Mouse (Mus musculus) naive thymus-derived CD4-positive, alpha-beta T cell, adult 2 months (primary cell): Measurements from ENCODE around the gene Sema3f.

Experiments used
- DNase-seq: peaks from one replicate; pipeline ENCODE4 v3.0.0-alpha.2; 2011; ENCODE audit warnings: low read depth

The Sema3f gene

DNA sequence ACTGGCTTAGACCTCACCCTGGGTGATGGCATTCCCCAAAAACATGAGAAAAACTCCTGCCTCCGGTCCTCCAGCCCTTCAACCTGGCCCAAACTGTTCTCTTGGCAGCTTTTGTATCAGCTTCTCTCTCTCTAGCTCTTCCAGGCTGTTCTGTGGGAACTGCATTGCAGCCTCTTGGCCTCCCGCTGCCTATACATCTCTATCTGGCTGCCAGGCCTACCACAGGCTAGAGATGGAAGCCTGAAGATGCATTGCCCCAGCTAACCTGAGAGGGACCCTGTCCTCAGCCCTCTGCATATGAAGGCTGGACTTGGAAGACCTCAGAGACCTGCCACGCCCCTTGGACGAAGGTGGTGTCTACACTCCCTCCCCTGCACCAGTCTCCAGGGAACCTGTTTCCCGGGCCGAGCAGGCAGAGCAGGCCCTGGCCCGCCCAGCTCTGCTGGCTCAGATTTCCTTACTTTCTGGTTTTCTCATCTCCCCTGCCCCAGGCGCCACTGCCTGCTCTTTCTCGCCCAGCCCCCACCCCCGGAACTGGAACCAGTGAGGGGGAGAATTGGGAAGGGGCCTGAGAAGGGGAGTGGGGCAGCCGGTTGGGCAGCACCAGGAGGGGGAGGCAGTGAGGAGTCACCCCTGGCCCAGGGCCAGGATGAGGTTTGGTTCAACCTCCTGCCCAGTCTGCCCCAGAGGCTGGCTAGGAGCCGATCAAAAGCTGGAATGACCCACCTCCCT lies 4.1 kb upstream of the Sema3f start:
- DNase-seq = no peak

DNA sequence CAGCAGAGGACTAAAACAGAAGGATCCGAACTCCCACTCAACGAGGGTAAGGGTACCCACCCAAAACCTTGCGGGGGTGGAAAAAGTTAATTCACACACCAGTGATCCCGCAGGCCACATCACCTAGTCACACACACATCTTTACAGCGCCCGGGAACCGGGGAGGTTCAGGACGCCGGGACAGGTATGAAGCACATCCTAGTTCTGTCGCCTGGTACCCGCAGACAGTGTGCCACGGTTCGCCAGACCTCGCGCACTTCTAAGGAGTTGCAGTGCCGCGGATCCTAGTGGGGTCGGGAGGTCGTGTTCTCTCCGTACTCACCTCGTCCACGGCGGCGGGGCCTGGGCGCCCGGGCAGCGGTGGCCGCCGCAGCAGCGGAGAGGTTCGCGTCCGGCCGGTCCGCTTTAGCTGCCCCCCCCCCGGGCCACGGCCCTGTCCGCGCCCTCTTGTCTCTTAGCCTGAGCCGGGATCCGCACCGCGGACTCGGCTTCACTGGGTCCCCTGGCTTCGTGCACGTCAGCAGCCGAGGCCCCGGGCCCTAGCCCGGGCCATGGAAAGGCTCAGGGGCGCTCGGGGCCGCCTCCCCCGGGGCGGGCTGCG lies 1.1 kb downstream of the Sema3f start:
- peak; percentile 49 for DNase-seq

DNA sequence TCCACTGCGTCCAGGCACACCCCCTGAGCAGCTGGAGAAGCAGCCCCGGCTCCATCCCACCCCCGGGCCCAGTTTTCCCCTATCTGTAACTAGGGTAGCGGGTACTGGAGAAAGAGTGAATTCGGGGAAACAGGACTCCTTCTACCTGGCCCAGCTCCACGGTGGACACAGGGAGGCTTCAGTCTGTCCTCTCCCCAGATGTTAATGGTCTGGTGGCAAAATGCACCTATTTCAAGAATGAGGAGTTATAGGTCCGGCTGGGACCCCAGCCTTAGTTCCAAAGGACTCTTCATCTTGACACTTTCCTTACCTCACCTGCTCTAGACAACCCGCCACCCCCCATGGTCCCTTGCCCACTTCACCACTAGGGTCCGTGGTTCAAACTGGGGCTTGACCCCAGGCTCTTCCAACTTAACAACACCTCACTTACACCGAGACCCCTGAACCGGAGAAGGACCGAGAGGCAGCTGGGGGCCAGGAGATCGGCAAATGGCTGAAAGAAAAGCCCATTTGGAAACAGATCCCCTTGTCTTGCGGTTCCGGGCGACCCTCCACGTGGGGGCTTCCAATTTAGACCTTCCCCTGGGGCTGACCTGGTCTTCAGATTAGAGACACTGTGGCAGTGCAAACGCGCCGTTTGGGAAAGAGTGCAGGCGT lies 1.7 kb downstream of the Sema3f start:
- DNase-seq = no peak

DNA sequence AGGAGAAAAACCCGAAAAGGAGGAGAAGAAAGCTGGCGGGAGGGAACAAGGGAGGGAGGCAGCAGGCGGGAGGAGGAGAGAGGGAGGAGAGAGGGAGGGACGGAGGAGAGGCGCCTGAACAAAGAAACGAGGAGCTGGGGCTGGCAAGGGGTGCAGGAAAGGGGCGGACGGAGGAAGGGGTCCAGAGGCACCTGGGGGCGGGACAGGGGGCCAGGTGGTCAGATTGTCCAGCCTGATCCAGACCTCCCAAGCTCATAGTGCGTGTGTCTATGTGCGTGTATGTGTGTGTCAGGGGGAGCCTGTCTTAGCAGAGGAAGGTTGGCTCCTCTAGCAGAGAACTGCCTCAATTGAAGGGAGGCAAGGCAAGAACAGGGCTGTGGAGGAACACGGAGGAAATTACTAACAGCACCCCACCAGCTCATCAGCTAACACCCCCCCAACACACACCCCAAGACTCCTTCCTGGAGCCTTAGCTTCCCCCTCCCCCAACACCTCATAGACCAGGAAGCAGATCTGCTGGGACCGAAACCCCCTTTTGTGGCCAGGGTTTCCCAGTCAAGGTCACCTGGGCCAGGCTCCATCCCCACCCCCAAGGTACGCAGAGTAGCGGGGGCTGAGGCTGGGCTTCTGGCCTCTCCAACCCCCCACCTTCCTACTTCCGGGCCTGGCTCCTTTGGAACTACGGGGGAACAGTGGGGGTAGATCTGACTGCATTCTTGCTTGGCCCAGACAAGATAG lies 2.4 kb downstream of the Sema3f start:
- peak; percentile 41 for DNase-seq

DNA sequence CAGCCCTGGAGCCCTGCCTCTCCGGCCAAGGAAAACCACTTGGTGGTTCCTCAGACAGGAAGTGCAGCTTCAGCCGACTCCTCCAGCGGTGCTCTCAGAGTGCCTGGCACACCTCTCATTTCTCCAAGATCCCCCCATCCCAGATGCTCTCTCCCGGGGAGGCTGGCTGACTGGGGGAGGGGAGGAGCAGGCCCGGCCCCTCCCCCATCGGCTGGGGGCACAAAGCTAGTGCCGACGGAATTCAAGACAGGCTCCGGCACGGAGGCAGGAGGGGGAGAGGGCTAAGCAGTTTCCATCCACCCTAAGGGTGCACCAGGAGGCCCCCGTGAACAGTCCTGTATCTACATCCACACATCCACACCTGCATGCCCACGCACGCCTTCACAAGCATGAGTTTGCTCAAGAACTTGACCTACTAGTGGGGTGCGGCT lies 3.5 kb downstream of the Sema3f start:
- DNase-seq = no peak

DNA sequence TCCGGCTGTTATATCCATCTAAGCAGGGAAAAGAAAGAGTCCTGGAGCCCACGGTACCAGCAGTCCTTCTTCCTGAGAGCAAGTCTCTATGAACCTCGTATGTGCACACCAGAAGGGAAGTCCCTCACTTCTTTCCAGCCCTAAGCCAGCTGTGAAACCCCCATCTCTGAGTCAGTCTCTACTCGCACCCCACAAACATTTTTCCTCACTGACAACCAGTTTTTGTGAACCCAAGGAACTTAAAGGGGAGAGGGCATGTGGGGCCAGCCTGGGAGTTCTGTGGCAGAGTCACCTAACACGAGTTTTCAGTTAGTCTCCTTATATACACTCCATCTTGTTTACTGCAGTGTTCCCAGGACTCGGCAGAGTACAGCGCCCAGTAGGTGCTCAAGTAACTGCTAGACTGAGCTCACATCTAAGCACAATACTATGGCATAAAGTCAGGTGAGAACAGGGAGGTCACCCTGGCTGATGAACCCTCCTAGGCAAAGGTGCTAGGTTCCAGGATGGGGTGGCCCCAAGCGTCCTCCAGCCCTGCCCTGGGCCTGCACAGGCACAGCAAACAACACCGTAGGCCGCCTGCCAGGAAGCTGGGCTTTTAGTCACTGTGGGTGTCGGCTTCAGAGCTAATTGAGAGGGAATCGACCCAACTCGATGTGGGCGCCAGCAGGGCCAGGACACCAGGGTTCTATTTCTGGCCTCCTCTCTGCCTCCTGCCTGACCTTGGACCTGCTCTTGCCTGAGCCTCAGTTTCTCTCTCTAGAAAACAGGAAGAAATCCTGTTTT lies 6.7 kb downstream of the Sema3f start:
- DNase-seq = no peak

DNA sequence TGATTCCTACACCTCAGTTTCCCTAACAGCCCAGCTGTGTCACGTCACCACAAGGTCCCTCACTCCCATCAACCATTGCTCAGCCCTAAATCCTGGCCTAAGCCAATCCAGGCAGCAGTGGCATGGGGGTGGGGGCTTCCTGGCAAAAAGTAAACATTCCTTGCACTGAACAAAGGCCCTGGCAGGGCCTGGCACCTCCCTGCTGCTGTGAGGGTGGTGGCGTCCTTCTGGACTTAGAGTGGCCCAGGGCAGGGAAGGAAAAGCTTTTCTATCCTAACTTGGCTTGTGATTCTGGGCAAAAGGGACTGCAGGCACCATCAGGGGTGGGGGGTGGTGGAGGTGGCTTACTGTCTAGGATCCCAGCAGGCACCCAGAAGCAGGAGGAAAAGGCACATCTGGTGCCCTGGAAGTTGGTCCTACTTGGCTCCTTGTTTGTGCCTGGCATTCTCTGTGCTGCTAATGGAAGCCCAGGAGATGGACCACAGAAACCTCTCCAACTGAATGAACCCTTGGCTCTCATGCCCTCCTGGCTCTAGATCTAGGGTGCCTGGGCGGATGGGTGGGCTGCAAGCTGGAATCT lies 7.6 kb downstream of the Sema3f start:
- no peak for DNase-seq

DNA sequence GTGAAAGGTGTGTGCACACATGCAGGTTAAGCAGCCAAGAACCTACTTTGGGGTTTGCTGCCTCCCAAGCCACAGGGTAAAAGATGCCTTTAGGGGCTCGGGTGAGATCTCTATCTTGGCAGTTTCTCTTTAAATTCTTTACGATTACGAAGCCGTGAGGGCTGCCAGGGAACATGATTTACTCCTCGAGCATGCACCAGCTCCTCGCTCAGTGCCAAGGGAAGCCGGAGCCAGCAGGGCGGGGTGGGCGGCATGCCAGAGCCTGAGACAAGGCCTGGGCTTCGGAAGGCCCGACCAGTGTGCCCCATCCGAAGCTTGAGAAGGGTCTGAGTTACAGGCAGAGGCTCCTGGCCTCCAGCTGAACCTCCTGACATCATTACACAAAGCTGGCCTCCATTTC lies 8.7 kb downstream of the Sema3f start:
- DNase-seq = no peak

DNA sequence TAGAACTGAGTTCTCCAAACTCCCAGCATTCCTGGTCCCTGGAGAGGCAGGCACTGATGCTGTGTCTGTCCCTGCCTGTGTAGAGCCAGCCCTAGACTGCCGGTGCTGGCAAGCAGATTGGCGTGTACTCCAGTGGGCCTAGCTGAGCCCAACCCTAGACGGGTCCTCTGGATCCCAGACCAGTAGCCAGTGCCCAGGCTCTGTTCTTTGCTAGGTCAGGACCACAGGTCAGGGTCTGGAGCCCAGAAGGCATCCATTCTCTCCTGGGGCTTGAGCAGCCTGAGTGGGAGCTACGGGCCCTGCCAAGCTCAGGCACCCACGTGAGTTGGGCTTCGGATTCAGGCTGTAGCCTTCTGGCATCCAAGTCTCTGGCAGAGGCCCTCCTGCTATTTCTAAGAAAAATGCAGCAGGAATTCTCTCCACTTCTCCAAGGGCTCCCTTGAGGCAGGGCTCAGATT lies 10.1 kb downstream of the Sema3f start:
- DNase-seq = no peak

DNA sequence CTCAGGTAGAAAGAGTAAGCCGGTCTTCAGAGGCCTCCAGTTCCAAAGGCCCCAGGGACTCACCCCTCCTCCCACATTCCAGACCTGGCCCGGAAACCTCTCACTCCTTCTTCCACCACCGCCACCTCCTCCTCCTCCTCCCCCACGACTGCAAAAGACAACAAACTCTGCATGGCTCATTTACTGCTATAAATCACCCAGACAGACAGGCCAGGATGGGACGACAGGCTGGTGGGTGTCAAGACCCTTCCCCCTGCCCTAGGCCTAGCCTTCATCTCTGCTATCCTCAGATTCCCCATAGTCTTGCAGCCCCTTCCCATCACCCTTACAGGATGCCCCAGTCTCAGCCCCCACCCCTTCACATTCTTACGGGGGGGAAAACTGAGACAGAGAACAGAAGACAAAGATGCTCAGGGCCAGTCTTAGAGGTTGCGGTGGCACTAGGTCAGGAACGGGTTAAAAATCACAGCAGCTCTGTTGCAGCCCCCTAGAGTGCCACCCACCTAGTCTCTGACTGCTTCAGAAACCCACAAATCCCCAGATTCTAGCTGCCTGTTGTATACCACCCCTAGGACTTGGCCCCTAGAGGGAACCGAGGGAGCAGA lies 10.8 kb downstream of the Sema3f start:
- no peak for DNase-seq

DNA sequence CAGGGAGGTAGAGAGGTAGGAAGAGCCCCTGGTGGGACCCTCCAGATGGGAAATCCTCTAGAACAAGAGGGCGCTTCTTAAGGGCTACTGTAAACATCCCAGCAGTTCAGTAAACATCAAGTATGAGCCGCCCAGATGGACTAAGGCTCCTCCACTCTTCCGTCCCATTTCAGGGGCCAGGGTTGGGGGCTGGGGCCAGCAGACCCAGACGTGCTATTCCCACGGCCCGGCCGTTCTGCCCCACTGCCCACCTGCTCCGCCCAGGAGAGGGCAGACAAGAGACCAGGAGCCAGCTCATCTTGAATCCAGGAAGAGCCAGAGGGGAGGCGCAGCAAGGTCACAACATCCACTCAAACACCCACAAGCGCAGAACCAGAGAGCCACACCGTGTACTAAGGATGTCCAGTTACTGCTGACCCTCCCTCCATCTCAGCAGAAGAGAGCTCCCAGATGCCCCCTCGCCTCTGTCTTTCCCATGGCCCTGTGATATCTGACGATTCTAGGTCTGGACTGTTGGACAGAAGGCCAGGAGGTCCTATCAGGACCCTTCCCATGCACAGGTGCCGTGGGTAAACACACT lies 11.6 kb downstream of the Sema3f start:
- DNase-seq = no peak

DNA sequence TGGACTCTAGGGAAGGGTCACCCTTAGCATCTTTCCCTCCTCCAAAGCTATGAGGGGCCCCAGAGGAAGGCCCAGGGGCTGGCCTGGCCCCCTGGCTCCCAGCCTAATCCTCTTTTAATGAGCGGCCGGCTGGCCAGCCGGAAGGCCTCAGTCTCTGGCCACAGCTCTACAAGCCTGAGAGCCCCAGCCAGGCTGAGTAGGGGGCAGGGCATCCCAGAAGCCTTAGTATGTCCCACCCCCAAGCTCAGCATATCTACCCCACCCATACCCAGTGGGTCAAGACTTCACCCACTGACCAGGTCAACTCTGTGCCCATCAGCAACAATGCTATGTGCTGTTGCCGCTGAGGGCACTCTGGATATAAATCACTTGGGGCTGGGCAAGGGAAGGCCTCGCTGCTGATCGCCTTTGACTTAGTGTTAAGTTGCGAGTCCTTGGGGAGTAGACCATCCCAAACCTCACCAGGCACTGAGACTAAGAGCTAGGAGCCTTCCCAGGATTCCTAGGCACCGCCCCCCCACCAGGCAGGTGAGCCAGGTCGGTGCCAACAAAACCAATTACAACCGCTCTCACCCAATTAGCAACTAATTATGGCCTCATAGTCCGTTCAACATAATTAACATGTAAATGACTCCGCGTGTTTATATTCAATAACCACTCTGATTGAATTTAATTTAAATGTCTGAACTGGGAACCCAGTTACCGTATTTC lies 12.3 kb downstream of the Sema3f start:
- DNase-seq = no peak

DNA sequence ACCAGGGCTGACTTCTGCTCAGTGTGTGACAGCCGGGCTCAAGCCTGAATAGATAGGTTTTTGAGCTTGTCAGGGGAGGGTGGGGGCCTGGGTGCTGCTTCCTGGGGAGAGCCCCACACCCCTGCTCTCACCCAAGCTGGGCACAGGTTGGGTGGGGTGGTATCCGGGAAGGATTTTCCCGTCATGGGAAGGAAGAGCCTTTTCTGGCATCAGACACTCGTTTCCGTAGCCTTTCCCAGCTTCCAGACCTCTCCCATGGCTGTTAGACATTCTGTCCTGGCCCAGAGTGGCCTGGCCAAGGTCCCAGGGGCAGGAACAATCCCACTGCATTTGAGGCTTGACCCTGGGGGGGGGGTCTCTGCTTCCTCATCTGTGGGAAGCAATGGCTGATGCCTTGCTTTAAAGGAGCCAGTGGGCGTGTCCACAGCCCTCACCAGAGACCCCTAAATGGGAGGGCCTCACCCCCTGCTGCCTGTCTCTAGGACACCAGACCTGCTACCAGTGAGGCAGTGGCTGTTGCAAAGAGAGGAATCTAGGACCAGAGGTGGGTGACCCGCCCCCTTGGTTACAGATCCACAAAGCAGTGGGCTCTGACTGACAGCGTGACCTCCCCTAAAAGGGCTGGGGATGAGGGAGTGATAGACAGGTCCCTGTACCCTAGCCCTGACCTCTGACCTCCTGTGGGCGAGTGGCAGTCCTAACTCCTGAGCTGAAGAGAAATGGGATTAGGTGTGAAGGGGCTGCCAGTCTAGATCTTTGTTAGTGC lies 13.2 kb downstream of the Sema3f start:
- no peak for DNase-seq

DNA sequence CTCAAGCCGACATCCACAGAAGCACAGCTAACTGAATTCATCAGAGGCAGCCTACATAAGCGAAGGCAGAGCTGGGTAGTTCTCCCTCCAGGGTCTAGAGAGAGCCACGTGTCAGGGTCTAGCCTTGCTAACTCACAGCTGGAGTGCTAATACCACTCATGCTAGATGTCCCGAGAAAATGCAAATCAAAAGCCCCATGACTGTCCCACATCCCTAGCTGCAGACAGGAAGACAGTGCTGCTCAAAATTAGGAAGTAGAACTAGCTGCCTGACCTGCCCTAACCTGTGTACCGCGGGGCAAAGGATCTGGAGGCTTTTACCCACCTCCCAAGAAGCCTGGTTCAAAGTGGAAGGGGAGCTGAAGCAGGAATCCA lies 14.2 kb downstream of the Sema3f start:
- DNase-seq = no peak

DNA sequence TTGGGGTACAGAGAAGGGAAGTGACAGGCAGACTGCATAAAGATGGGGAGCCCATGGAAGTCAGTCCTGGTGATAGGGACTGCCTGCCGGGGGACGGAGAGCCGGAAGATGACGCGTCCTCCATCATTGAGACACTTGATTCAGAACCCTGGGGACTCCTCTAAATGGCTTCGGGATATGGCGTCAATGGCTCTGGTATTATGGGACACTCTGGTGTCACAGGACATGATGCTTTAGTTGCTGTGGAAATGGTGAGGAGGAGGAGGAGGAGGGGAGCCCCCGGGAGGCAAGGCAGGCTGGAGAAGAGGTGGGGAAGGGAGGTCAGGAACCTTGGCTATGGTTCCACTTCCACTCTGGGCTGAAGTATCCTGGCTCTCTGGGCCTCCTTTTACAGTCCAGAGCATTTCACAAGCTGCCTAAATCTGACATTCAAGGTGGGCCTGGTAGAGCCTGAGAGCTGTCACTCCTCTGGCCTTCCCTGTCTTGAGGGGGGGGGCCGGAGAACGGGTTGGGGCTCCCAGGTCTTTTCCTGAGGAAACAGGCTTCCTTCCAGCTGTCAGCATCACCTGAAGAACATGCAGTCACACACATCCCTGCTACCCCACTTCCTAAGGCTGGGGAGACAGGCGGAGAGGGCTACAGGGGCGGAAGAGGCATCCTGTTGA lies 14.7 kb downstream of the Sema3f start:
- DNase-seq = no peak

DNA sequence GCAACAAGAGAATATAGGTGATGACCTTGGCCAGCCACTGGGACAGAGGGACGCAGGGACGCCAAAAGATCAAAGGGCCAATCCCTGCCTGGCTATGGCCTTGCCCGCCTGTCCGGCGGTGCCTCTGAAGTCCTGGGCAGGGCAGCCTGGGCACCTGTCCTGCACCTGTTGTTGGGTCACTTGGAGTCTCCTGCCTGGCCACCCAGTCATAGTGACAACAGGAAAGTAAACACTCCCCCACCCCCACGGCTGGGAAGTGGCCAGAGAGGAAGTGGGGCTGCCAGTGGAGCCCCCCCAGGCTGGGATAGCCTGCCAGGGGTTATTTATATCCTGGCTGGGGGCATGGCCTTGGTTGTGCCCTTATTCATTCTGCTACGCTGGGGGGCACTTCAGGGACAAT lies 15.6 kb downstream of the Sema3f start:
- no peak for DNase-seq

DNA sequence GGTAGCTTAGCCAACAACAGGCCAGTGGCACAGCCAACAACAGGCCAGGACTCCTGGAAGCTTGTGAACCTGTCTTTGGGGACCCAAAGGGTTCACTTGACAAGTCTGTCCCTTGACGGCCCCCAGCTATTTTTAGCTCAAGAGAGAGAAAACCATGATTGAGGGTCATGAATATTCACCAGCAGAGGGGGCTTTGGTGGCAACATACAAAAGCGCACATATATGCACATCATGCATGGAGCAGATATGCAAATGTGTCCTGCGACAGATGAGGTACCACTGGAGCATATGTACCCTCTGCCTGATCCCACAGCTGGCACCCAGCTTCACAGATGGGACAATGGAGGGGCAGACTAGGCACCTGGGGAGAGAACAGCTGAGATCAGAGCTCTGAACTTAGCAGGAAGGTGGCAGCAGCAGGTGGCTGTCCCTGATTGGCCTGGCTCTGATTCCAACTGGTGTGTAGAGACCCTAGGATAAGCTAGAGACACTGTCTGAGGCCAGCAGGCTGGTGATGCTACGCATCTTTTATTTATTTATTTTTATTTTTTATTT lies 16.8 kb downstream of the Sema3f start:
- no peak for DNase-seq

DNA sequence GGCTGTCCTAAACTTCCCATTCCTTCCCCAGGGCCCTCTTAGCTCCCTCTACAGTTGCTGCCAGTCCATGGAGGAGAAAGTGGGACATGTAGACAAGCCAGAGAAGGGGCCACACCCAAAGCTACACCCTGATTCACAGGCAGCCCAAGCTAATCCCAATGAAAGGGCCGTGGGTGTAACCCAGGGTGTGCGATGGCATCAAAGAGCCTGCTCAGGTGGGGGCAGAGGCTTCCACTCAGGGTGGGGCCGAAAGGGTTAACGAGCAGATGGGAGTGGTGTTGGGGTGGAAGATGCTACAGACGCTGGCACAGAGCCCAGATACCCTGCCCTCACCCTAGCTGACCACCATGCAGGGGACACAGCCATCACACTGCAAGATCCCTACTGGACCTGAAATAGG lies 17.5 kb downstream of the Sema3f start:
- no peak for DNase-seq
